Mouse (Mus musculus) myocyte (in vitro differentiated cells): ENCODE results near the gene Fhit.

Experiments used
- CEBPB ChIP-seq: IDR thresholded peaks from 2 replicates; pipeline ENCODE4 v1.6.1; 2011; ENCODE audit warnings: mild to moderate bottlenecking, moderate library complexity; ENCODE audit not compliant: poor library complexity, insufficient read depth, severe bottlenecking
- MAX ChIP-seq: IDR thresholded peaks from one replicate; pipeline ENCODE4 v1.6.1; 2011; ENCODE audit warnings: low read depth, mild to moderate bottlenecking, control low read depth
- MYOD1 ChIP-seq, 3 experiments: IDR thresholded peaks; one replicate each; pipeline ENCODE4 v1.6.1; 2011; ENCODE audit warnings: control low read depth in 2 of 3, low read depth in 2 of 3, mild to moderate bottlenecking in 2 of 3, moderate library complexity in 1 of 3; ENCODE audit not compliant: insufficient read length in 2 of 3, control insufficient read depth in 1 of 3
- POLR2A ChIP-seq: IDR thresholded peaks from one replicate; pipeline ENCODE4 v1.6.1; 2011; ENCODE audit warnings: low read depth, mild to moderate bottlenecking, control low read depth, moderate library complexity; ENCODE audit not compliant: insufficient read length
- REST ChIP-seq: IDR thresholded peaks from one replicate; pipeline ENCODE4 v1.6.1; 2011; ENCODE audit warnings: mild to moderate bottlenecking, control low read depth, moderate library complexity; ENCODE audit not compliant: insufficient read depth, insufficient read length
- TCF12 ChIP-seq: IDR thresholded peaks from one replicate; pipeline ENCODE4 v1.6.1; 2011; ENCODE audit warnings: mild to moderate bottlenecking, control low read depth; ENCODE audit not compliant: poor library complexity, insufficient read depth, severe bottlenecking
- USF1 ChIP-seq: IDR thresholded peaks from one replicate; pipeline ENCODE4 v1.6.1; 2011; ENCODE audit warnings: low read depth, mild to moderate bottlenecking, control low read depth, moderate library complexity

DNA sequence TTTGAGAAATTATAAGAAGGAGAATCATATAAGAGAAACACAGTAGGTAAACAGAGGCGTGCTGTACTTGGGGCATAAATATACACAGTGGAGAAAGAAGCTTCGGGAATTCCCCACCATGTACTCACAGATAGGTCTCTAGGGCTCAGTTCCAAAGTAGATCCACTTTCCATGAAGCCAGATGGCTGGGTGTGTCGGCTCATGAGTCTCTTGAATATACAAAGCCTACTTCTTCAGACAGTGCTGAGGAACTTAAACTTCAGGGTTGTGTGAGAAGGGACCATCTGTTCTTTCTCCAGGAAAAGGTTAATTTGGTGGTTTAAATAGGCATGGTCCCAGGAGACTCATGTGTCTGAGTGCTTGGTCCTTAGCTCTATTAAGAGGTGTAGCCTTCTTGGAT lies 1617.5 kb downstream of the Fhit start:
- TF ChIP-seq MAX, result no peak
- TF ChIP-seq TCF12, result no peak
- no peak for TF ChIP-seq POLR2A
- TF ChIP-seq MYOD1 (IDR thresholded peaks at IDR 0.05; ENCODE audit: control insufficient read depth in 1 of 3, insufficient read length in 2 of 3, low read depth in 2 of 3), result no peak
- no peak for TF ChIP-seq REST
- TF ChIP-seq CEBPB, result no peak
- no peak for TF ChIP-seq USF1
